Mouse (Mus musculus) midbrain, embryonic 11.5 days (tissue): Measurements from ENCODE around the gene Gm6367. TPM values are rescaled to one million over a fixed set of nuclear protein-coding genes. Genes with fewer than 3 reads are reported as not detected.
"Not testable (repeated sequence)": the region's sequence is repeated elsewhere in the genome, so short reads cannot be mapped to it uniquely, and the experiment has no call there.

ENCODE experiments used
- ATAC-seq: fragments of 200-750 bp; cut with Nextera tagmentation; 2 replicates; pipeline ENCODE4 v1.8.0; 2017; ENCODE audit warnings: moderate TSS enrichment, moderate library complexity; ENCODE audit not compliant: low FRiP score
- DNase-seq: peaks from one replicate; pipeline ENCODE4 v3.0.0; 2015; ENCODE audit warnings: low spot score; ENCODE audit errors: missing footprints
- H3K27ac ChIP-seq: fragments of 300-500 bp; sonication (generic); 2 replicates; pipeline ENCODE4 v1.5.1; 2014; ENCODE audit warnings: low read depth, low read length
- H3K27me3 ChIP-seq: fragments of 300-500 bp; sonication (generic); 2 replicates; pipeline ENCODE4 v1.6.1; 2014; ENCODE audit warnings: mild to moderate bottlenecking, low read length, moderate library complexity, mixed read lengths; ENCODE audit not compliant: control insufficient read depth, insufficient read depth
- H3K36me3 ChIP-seq: fragments of 300-500 bp; sonication (generic); 2 replicates; pipeline ENCODE4 v1.6.1; 2014; ENCODE audit warnings: mild to moderate bottlenecking, low read length, moderate library complexity, mixed read lengths; ENCODE audit not compliant: control insufficient read depth, insufficient read depth
- H3K4me1 ChIP-seq: fragments of 300-500 bp; sonication (generic); 2 replicates; pipeline ENCODE4 v1.6.1; 2014; ENCODE audit warnings: low read length; ENCODE audit not compliant: control insufficient read depth, insufficient read depth
- H3K4me2 ChIP-seq: fragments of 300-500 bp; sonication (generic); 2 replicates; pipeline ENCODE4 v1.6.1; 2014; ENCODE audit warnings: mild to moderate bottlenecking, moderate library complexity
- H3K4me3 ChIP-seq: fragments of 300-500 bp; sonication (generic); 2 replicates; pipeline ENCODE4 v1.5.1; 2014; ENCODE audit warnings: low read depth, low read length
- H3K9ac ChIP-seq: fragments of 300-500 bp; sonication (generic); 2 replicates; pipeline ENCODE4 v1.6.1; 2014; ENCODE audit warnings: low read length
- H3K9me3 ChIP-seq: fragments of 300-500 bp; sonication (generic); 2 replicates; pipeline ENCODE4 v1.6.1; 2016; ENCODE audit warnings: low read length; ENCODE audit not compliant: control insufficient read depth
- WGBS: fragments of 180-500 bp; shearing (Covaris S2); extraction: QIAGEN DNeasy Blood & Tissue Kit; methylation state at CpG from one replicate; pipeline ENCODE4 v1.1.7; 2014; 5-methylcytosine and 5-hydroxymethylcytosine counted together
- polyA plus RNA-seq: library from polyadenylated mRNA; unstranded; fragments of >200 nt; fragmentation: Nextera tagmentation; extraction: Ambion mirVana; gene quantifications from 2 replicates; pipeline ENCODE4 v1.2.1, GENCODE M21; 2014

Gene Gm6367
- polyA plus RNA-seq = not detected in 2 replicates

- not testable (repeated sequence) for H3K36me3 ChIP-seq, DNase-seq, H3K4me1 ChIP-seq, ATAC-seq, H3K27me3 ChIP-seq, H3K9me3 ChIP-seq, H3K4me3 ChIP-seq, H3K9ac ChIP-seq, H3K27ac ChIP-seq, H3K4me2 ChIP-seq
- no CpG with 5 or more reads among the region's 2 CpGs for WGBS
Measured at GRCm38 (mm10) chr5:94988326-94988725, at the start of gene Gm6367. Gene Gm6367, plus strand, starts transcription at chr5:94988626.

Other genes starting within 250 kb of the Gm6367 start
- not detected in 2 replicates for gene Gm3183, start 123.2 kb upstream of the Gm6367 start, polyA plus RNA-seq
- not detected in 2 replicates for gene Gm7942, start 118.3 kb downstream of the Gm6367 start, polyA plus RNA-seq
- gene Gm16513, start 194.0 kb downstream of the Gm6367 start, polyA plus RNA-seq = not detected in 2 replicates